Mouse (Mus musculus) spleen, adult 2 months (tissue): ENCODE results near the gene Gm37240. TPM values are rescaled to one million over a fixed set of nuclear protein-coding genes. Genes with fewer than 3 reads are reported as not detected.

Experiments used
- DNase-seq, 2 experiments: peaks; one replicate each; pipeline versions ENCODE4 v3.0.0 to v3.0.0-alpha.2; 2012 to 2021; ENCODE audit warnings: low spot score in 2 of 2, low read depth in 1 of 2
- H3K27ac ChIP-seq: fragments of 200-500 bp; 2 replicates; pipeline ENCODE4 v1.5.1; 2012; ENCODE audit warnings: low read length, inconsistent platforms; ENCODE audit not compliant: insufficient read depth
- H3K27me3 ChIP-seq: fragments of 200-500 bp; 2 replicates; pipeline ENCODE4 v1.6.1; 2012; ENCODE audit warnings: mild to moderate bottlenecking, moderate library complexity, low read length, inconsistent platforms; ENCODE audit not compliant: control insufficient read depth, insufficient read depth
- H3K36me3 ChIP-seq: fragments of 200-500 bp; 2 replicates; pipeline ENCODE4 v1.6.1; 2012; ENCODE audit warnings: mild to moderate bottlenecking, low read length, inconsistent platforms; ENCODE audit not compliant: control insufficient read depth, insufficient read depth
- H3K4me1 ChIP-seq: fragments of 200-500 bp; 2 replicates; pipeline ENCODE4 v1.6.1; 2011; ENCODE audit warnings: inconsistent platforms; ENCODE audit not compliant: control insufficient read depth, insufficient read depth, insufficient read length
- H3K4me3 ChIP-seq: fragments of 200-500 bp; 2 replicates; pipeline ENCODE4 v1.5.1; 2011; ENCODE audit warnings: mild to moderate bottlenecking, inconsistent platforms; ENCODE audit not compliant: insufficient read depth, insufficient read length; ENCODE audit errors: extremely low read depth
- CTCF ChIP-seq: fragments of 200-500 bp; IDR thresholded peaks from 2 replicates; pipeline ENCODE4 v1.5.1; 2011; ENCODE audit warnings: mild to moderate bottlenecking, inconsistent platforms; ENCODE audit not compliant: insufficient read depth, insufficient read length, insufficient replicate concordance; ENCODE audit errors: extremely low read depth
- POLR2A ChIP-seq: fragments of 200-500 bp; IDR thresholded peaks from 2 replicates; pipeline ENCODE4 v1.6.1; 2011; ENCODE audit warnings: low read depth, low read length, inconsistent platforms
- WGBS: fragments of 180-500 bp; shearing (Covaris S2); methylation state at CpG from one replicate; pipeline ENCODE4 v1.1.7; 2018; 5-methylcytosine and 5-hydroxymethylcytosine counted together
- polyA plus RNA-seq: library from polyadenylated mRNA; depleted of rRNA; stranded (reverse); fragments of >200 nt; gene quantifications from 2 replicates; pipeline ENCODE4 v1.2.3, GENCODE M21; 2012

Gene Gm37240
- polyA plus RNA-seq, 1 experiment, result 1.1 TPM

DNA sequence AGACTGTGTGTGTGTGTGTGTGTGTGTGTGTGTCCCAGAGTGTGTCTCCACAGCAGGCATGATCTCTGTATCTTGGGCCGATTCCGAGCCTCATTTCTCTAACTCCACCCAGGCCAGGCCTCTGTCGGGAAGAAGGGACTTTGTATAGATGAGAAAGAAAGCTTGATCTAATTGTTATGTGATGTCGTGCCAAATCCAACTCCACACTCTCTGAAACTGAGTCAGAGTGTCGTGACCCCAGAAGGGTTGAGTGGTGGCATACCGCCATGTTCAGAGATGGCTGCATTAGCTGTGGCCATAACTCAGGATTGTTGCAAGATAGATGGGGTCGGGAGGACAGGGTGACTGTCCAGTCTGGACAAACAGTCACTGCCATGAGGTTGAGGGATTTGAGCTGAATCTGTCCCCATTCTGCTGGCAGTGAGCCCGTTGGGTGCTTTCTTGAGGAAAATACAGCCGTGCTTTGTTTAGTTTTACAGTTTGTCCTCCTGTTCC is 1191.4 kb downstream of the Gm37240 start:
- Histone ChIP-seq H3K4me1 (no peaks in the 10 kb centered on the region), H3K4me3 (no peak overlapping the region), H3K27me3 (no peaks in the 10 kb centered on the region), H3K36me3 (peaks cover 11% of the 10 kb centered on the region), H3K27ac (no peak overlapping the region)
- no peak for DNase-seq
- no peak for TF ChIP-seq CTCF
- TF ChIP-seq POLR2A, result no peak
- 86% methylated on average over 9 of the region's 9 CpGs for WGBS

DNA sequence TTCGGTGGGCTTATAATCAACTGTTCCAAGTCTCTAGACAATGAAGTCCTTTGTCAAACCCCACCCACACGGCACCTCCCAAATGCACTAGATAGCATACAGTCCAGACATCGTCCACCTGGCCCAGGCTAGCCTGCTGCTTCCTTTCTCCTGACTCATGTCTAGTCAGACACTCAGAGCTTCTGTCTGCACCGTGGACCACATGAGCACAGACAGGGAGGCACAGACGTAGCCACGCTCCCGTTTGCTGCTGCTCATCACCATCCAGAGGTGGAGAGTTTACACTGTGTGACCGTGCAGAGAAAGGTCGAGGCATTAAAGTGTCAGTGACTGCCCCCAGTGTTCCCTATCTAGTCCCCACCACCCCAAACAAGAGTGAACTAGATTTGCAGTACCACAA is 1191.9 kb downstream of the Gm37240 start:
- 87% methylated on average over 9 of the region's 9 CpGs for WGBS

DNA sequence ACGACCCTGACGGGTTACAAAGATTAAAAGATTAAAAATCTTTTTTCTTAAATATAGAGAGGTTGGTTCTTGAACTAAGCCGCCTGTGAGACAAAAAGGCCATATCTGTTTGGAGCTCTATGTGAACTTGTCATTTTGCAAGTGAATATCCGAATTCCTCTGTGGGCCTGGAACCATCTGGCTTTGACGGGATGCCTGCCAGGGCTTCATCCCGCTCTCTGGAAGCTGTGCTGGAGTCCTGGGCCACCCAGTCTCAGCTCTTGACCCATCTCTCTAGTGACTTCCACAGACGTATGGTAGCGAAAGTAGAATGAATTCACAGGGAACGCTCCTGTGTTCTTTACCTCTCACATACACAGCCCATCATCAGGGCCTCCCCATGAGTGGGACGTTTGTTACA is 1193.4 kb downstream of the Gm37240 start:
- TF ChIP-seq CTCF (no peak), POLR2A (no peak)
- DNase-seq, result no peak
- Histone ChIP-seq H3K4me3 (no peak overlapping the region), H3K27me3 (no peaks in the 10 kb centered on the region), H3K36me3 (peaks cover 14% of the 10 kb centered on the region), H3K27ac (no peak overlapping the region), H3K4me1 (peaks cover 3% of the 10 kb centered on the region)
- WGBS, result 91% methylated on average over 10 of the region's 10 CpGs

More for the DNA sequence above, 1191.9 kb downstream of the Gm37240 start:
- H3K27me3 ChIP-seq, result no peaks in the 10 kb centered on the region
- H3K4me3 ChIP-seq, result no peak overlapping the region
- no peaks in the 10 kb centered on the region; the same call in 1 of the 2 replicates for H3K4me1 ChIP-seq
- peaks cover 11% of the 10 kb centered on the region for H3K36me3 ChIP-seq
- no peak overlapping the region for H3K27ac ChIP-seq
- DNase-seq, result no peak
- TF ChIP-seq CTCF (no peak), POLR2A (no peak)

DNA sequence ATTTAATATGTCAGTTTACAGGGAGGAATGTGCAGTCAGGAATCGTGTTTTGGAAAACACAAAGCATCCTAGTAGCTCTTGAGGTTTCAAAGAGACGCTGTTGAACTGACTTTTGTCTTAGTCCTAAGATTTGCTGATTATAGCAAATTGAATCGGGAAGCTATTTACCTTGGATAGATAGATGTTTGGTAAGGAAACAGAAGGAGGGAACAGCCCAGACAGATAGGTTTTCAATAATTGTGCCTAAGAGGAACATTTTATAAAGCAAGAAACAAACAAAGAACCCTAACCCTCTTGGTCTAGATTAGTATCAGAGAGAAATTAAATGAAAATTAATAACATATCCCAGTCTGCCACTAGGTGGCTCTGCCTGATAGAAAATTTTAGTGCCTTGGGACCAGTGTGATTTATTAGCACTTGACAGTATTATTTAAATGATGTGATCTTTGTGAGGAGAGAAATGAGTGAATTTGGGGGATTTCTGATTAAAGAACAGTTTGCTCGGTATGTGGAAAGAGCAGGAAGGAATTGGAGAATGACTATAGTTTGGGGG is 1194.6 kb downstream of the Gm37240 start:
- Histone ChIP-seq H3K27ac (no peak overlapping the region), H3K36me3 (peaks cover 12% of the 10 kb centered on the region), H3K27me3 (no peaks in the 10 kb centered on the region), H3K4me1 (peaks cover 3% of the 10 kb centered on the region), H3K4me3 (no peak overlapping the region)
- WGBS, result 71% methylated on average over 4 of the region's 4 CpGs
- TF ChIP-seq POLR2A, result no peak
- no peak for TF ChIP-seq CTCF
- no peak for DNase-seq

DNA sequence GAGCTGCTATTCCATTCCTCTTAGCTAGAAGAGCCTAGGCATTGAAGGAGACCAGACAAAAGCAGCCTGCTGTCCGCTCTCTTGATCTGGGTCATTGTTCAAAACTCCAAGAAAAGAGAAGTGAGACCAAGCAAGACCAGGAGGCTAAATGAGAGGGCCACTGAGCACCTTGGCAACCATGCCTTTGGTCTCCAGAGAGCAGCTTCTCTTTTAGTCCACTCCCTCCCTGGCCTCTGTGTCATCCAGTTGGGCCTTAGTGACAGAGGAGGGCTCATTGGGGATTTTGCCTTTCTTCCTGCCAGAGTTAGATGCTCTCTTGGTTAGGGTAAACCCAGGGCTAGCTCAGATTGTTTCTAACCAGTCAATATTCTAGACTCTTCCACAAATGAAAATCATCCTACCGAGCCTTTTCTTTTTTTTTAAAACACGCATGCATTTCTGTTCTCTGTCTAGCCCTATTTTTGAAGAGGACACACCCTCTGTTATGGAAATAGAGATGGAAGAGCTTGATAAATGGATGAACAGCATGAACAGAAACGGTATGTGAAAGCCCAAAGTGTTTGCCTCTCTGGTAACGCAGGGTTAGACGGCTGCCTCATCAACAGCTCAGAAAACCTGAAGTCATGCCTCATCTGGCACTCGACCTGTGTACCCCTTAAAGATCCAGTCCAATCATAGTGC is 1197.1 kb downstream of the Gm37240 start:
- peaks cover 8% of the 10 kb centered on the region for H3K36me3 ChIP-seq
- TF ChIP-seq CTCF (no peak), POLR2A (no peak)
- peaks cover 21% of the 10 kb centered on the region for H3K4me1 ChIP-seq
- no peaks in the 10 kb centered on the region for H3K27me3 ChIP-seq
- DNase-seq, result no peak
- no peak overlapping the region for H3K27ac ChIP-seq
- no peak overlapping the region for H3K4me3 ChIP-seq
- WGBS, result 87% methylated on average over 7 of the region's 7 CpGs

DNA sequence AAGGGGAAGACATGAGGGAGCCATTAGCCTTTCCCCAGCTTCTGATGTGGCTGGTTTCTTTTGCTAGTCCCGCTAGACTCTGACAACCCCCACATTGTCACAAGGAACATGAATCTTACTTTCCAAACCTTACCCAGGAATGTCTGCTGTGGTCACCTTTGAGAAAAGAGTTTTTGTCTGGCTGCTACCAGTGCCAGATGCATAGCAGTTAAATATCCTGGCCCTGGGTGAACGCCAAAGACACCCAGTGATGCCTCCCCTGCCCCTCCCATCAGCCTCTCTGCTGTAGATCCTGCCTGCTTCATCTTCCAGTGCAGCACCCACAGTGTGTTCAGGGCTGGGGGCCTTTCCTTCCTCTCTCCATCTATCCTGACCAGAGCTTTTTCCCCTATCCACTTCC is 1197.7 kb downstream of the Gm37240 start:
- H3K4me3 ChIP-seq, result no peak overlapping the region
- WGBS, result 67% methylated on average over 2 of the region's 2 CpGs

DNA sequence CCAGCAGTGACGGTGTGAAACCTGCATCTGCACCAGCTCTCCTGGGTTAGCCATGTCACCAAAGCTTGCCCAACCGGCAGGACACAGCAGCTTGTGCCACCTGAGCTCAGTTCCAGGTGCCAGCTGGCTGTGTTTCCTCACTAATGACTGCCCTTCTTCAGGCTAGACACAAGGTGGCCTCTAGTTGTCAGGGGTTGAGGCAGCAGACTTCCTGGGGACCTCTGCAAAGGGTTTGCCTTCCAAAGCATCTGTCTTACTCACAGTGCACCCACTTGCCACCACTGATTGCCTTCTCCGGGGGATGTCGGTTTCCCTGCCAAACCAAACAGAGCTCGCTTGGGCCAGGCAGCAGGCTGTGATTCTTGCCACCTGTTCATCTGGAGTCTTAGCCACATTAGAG is 1199.1 kb downstream of the Gm37240 start:
- no peak overlapping the region for H3K27ac ChIP-seq
- peaks cover 6% of the 10 kb centered on the region; the same call in 1 of the 2 replicates for H3K36me3 ChIP-seq
- no peaks in the 10 kb centered on the region for H3K27me3 ChIP-seq
- TF ChIP-seq CTCF, result no peak
- no peak for TF ChIP-seq POLR2A
- WGBS, result 80% methylated on average over 5 of the region's 5 CpGs
- no peak for DNase-seq
- H3K4me3 ChIP-seq, result no peak overlapping the region
- H3K4me1 ChIP-seq, result peaks cover 21% of the 10 kb centered on the region

More for the DNA sequence above, 1197.7 kb downstream of the Gm37240 start:
- TF ChIP-seq CTCF (no peak), POLR2A (no peak)
- Histone ChIP-seq H3K27me3 (no peaks in the 10 kb centered on the region), H3K36me3 (peaks cover 8% of the 10 kb centered on the region), H3K27ac (no peak overlapping the region), H3K4me1 (peaks cover 21% of the 10 kb centered on the region)
- DNase-seq, result no peak
